Mouse (Mus musculus) hindbrain, embryonic 11.5 days (tissue): Measurements from ENCODE around the gene Vinac1. TPM values are rescaled to one million over a fixed set of nuclear protein-coding genes. Genes with fewer than 3 reads are reported as not detected.
A peak's percentile ranks its signal among the peaks of the same experiment; 100 is the strongest.

Source experiments
- ATAC-seq: fragments of 200-750 bp; cut with Nextera tagmentation; 2 replicates; pipeline ENCODE4 v1.8.0; 2017; ENCODE audit warnings: mild to moderate bottlenecking, moderate TSS enrichment, moderate library complexity; ENCODE audit not compliant: low FRiP score
- DNase-seq: peaks from one replicate; pipeline ENCODE4 v3.0.0-alpha.2; 2015; ENCODE audit warnings: low spot score
- H3K27ac ChIP-seq: fragments of 300-500 bp; sonication (generic); 2 replicates; pipeline ENCODE4 v1.5.1; 2014; ENCODE audit warnings: mild to moderate bottlenecking, low read depth, low read length
- H3K27me3 ChIP-seq: fragments of 300-500 bp; sonication (generic); 2 replicates; pipeline ENCODE4 v1.6.1; 2014; ENCODE audit warnings: mild to moderate bottlenecking, low read length, moderate library complexity, mixed read lengths; ENCODE audit not compliant: control insufficient read depth, insufficient read depth
- H3K36me3 ChIP-seq: fragments of 300-500 bp; sonication (generic); 2 replicates; pipeline ENCODE4 v1.6.1; 2014; ENCODE audit warnings: mild to moderate bottlenecking, low read length, moderate library complexity, mixed read lengths; ENCODE audit not compliant: control insufficient read depth, insufficient read depth
- H3K4me1 ChIP-seq: fragments of 300-500 bp; sonication (generic); replicated peaks from 2 replicates; pipeline ENCODE4 v1.6.1; 2014; ENCODE audit warnings: low read length, mixed read lengths; ENCODE audit not compliant: control insufficient read depth, insufficient read depth
- H3K4me2 ChIP-seq: fragments of 300-500 bp; sonication (generic); replicated peaks from 2 replicates; pipeline ENCODE4 v1.6.1; 2014; ENCODE audit warnings: mild to moderate bottlenecking, low read depth, low read length
- H3K4me3 ChIP-seq: fragments of 300-500 bp; sonication (generic); 2 replicates; pipeline ENCODE4 v1.5.1; 2014; ENCODE audit warnings: low read depth, low read length
- H3K9ac ChIP-seq: fragments of 300-500 bp; sonication (generic); 2 replicates; pipeline ENCODE4 v1.6.1; 2014; ENCODE audit warnings: low read depth, low read length
- H3K9me3 ChIP-seq: fragments of 300-500 bp; sonication (generic); 2 replicates; pipeline ENCODE4 v1.6.1; 2016; ENCODE audit warnings: low read length; ENCODE audit not compliant: control insufficient read depth
- WGBS: fragments of 180-500 bp; shearing (Covaris S2); extraction: QIAGEN DNeasy Blood & Tissue Kit; methylation state at CpG from one replicate; pipeline ENCODE4 v1.1.7; 2014; 5-methylcytosine and 5-hydroxymethylcytosine counted together
- polyA plus RNA-seq: library from polyadenylated mRNA; unstranded; fragments of >200 nt; fragmentation: Nextera tagmentation; extraction: Ambion mirVana; gene quantifications from 2 replicates; pipeline ENCODE4 v1.2.1, GENCODE M21; 2014

Gene Vinac1
- polyA plus RNA-seq, 1 experiment from 2014 or later: 0.12 TPM

DNA sequence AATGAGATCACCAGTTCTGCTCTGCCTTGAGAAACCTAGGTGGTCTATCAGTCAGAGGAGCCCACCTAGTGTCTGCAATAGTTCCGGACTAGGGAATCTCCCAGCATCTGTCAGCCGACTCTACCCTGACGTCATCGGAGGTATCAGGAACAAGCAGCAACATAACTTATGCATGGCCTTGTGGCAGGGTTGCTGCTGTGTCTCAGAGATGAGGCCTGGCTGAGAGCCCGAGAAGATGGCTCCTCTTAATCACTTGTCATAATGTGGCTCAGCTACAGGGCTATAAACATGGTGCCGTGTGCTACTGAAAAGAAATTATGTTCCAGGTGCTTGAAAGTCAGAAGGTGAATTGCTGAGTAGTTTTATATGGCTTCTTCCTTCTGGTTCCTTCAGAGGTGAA lies 7.8 kb upstream of the Vinac1 start:
- Histone ChIP-seq H3K9ac (no peak overlapping the region), H3K27me3 (no peaks in the 10 kb centered on the region), H3K9me3 (no peaks in the 10 kb centered on the region), H3K4me1 (no peaks in the 10 kb centered on the region), H3K4me2 (no peak overlapping the region), H3K36me3 (no peaks in the 10 kb centered on the region), H3K27ac (no peak overlapping the region), H3K4me3 (no peak overlapping the region)
- WGBS: 93% methylated on average over 6 of the region's 6 CpGs
- ATAC-seq (no peak), DNase-seq (no peak)

DNA sequence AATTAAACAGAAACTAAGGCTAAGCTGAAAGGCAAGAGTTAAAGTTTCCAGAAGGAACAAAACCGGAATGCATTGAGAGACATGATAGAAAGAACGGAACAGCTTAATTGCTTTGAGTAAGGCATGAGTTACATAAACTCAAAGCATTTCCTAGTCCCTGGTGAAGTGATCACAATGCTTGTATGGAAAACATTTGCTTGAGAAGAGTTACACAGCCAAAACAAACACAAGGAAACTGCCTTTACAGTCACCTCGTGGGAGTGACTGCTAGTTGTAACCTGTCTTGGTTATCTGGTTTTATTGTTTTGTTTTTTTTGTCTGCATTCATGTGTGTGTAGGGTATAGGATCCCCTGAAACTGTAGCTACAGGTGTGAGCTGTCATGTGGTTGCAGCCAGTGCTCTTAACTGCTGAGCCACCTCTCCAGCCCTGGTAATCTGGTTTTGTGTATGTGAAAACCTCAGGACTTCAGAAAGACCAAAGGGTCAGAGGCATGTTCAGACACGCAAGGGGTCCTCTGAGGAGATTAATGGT lies 4.5 kb upstream of the Vinac1 start:
- ATAC-seq: no peak
- Histone ChIP-seq H3K27me3 (no peaks in the 10 kb centered on the region), H3K9ac (no peak overlapping the region), H3K4me3 (no peak overlapping the region), H3K4me1 (no peaks in the 10 kb centered on the region), H3K4me2 (no peak overlapping the region), H3K9me3 (no peaks in the 10 kb centered on the region), H3K36me3 (no peaks in the 10 kb centered on the region), H3K27ac (no peak overlapping the region)
- no peak for DNase-seq
- 81% methylated on average over 4 of the region's 4 CpGs for WGBS

DNA sequence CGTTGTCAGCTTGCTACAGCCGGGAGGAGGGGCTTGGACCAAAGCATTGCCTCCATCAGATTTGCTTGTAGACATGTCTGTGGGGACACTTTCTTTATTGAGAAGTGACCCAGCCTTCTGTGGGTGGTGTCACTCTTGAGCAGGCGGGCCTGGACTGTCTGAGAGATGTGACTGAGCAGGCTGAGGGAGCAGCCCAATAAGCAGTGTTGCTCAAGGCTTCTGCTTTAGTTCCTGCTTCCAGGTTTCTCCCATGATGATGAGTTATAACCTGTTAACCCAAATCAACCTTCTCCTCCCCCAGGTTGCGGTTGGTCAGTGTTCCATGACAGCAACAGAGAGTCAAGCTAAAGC lies 1.2 kb downstream of the Vinac1 start:
- H3K36me3 ChIP-seq: no peaks in the 10 kb centered on the region
- no peaks in the 10 kb centered on the region for H3K9me3 ChIP-seq
- H3K9ac ChIP-seq: no peak overlapping the region
- H3K4me1 ChIP-seq: no peaks in the 10 kb centered on the region
- ATAC-seq: no peak
- no peak overlapping the region for H3K4me3 ChIP-seq
- no peaks in the 10 kb centered on the region for H3K27me3 ChIP-seq
- DNase-seq: no peak
- H3K27ac ChIP-seq: no peak overlapping the region
- no peak overlapping the region for H3K4me2 ChIP-seq
- 89% methylated on average over 4 of the region's 4 CpGs for WGBS

DNA sequence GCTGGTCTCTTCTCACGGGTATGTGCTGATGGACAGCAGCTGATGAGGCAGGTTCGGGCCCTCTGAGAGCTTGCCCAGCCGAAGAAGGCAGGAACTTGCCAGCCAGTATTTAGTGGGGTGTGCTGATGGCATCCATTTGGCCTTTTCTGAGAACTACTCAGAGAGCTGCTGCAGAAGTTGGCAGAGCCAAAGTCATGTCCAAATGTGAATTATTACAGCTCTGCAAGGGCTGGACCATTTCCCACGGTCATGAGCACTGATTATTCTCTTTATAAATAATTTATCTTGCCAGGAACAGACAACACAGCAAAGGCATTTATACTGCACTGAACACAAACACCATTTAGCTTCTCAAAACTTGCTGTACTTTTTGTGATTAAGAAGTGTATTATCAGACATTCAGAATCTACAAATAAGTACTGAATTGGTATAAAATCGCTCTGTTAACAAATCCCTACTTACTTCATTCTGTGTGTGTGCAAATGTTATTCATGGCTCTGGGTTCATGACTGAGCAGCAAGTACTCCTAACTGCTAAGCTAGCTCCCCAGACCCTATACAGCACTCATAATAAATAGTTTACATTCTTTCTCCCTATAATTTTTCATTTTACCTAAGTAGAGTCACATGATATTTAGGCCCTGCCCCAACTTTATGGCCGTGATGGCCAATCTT lies 1.7 kb downstream of the Vinac1 start:
- Histone ChIP-seq H3K27me3 (no peaks in the 10 kb centered on the region), H3K4me3 (no peak overlapping the region), H3K4me2 (no peak overlapping the region), H3K36me3 (no peaks in the 10 kb centered on the region), H3K9ac (no peak overlapping the region), H3K4me1 (no peaks in the 10 kb centered on the region), H3K9me3 (no peaks in the 10 kb centered on the region), H3K27ac (no peak overlapping the region)
- ATAC-seq: no peak
- 72% methylated on average over 6 of the region's 6 CpGs for WGBS
- no peak for DNase-seq

DNA sequence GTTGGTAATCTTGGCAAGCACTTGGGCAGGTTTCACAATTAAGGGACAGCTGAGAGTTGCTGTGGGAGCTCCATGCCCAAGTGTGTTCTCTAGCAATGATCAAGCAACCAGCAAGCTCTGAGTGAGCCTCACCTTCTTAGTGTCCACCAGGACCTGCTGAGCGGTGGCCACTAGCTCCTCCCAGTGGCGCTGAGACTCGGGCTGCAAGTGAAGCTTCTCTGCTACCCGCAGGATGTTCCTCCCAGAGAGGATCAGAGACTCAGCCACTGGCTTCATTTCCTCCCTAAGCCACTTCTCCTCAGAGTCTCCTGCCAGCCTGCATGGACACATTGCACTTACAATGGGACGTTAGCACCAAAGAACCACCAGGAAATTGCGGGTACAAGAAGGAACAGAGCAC lies 7.4 kb downstream of the Vinac1 start:
- Histone ChIP-seq H3K9ac (no peak overlapping the region), H3K27ac (no peak overlapping the region), H3K4me3 (no peak overlapping the region), H3K9me3 (no peaks in the 10 kb centered on the region), H3K4me1 (peaks cover 4% of the 10 kb centered on the region; the same call in 1 of the 2 replicates), H3K4me2 (no peak overlapping the region), H3K36me3 (no peaks in the 10 kb centered on the region), H3K27me3 (peaks cover 23% of the 10 kb centered on the region)
- WGBS: 32% methylated on average over 6 of the region's 6 CpGs
- ATAC-seq (no peak), DNase-seq (no peak)

DNA sequence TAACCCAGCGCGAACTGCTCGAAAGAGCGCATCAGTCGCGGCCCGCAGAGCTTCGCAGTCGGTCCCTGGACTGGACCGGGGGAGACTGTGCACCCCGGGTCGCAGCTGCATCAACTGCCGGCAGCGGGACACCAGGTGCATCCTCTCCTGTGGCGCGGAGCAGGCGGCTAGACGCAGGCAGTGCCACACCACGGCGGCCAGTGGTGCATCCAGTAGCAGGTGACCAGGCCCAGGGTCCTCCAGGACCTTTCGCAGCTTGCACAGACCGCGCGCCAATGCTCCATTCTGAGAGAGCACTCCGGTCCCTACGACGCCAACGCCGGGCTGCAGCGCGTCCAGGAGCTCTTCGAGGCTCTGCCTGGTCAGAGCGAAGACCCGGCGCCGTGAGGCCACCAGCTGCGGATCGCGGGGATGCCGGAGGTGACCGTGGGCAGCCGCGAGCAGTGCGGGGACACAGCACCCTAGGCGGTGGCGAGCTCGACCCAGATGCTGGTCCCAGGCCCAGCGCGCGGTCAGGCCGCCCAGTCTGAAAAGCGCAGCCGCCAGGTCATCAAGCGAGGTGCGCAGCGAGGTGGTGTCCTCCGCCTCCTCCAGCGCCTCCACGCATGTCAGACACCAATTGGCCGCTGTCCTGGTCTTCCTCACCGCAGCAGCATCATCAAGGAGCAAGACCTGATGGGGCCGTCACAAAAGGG lies 8.9 kb downstream of the Vinac1 start:
- H3K27ac ChIP-seq: no peak overlapping the region
- peak overlapping the region; percentile 92 for H3K4me2 ChIP-seq
- H3K9ac ChIP-seq: peak overlapping the region; percentile 68
- H3K4me3 ChIP-seq: peak overlapping the region; percentile 48
- peaks cover 23% of the 10 kb centered on the region for H3K27me3 ChIP-seq
- ATAC-seq: peak; percentile 70
- H3K9me3 ChIP-seq: no peaks in the 10 kb centered on the region
- peaks cover 4% of the 10 kb centered on the region; the same call in 1 of the 2 replicates for H3K4me1 ChIP-seq
- no peaks in the 10 kb centered on the region for H3K36me3 ChIP-seq
- 2% methylated on average over 61 of the region's 62 CpGs for WGBS
- DNase-seq: peak; percentile 70

DNA sequence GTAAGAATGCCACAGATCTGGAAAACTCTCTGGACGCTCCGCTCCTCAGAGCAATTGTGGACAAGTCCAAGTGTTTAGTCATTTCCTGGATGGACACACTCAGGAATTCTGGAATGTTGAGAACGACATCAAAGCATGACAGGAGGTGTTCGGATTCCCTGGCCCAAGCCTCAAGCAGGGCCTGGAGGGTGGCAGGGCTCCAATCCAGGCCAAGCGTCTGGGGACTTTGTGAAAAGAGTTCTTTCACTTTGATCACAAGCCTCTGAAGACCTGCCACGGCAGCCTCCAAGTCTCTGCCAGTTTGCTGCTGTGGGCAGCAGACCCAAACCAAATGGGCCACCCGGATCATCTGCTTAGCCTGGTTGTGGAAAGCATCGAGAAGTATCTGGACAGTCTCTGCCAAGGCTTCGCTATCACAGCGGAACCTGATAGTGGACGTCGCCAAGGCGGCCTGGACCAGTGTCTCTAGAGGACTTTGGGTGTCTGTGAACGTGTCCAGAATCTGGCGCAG lies 9.5 kb downstream of the Vinac1 start:
- H3K4me3 ChIP-seq: peak overlapping the region; percentile 48
- DNase-seq (no peak), ATAC-seq (no peak)
- no peaks in the 10 kb centered on the region for H3K36me3 ChIP-seq
- H3K4me2 ChIP-seq: peak overlapping the region; percentile 92
- peak overlapping the region; percentile 68 for H3K9ac ChIP-seq
- no peak overlapping the region for H3K27ac ChIP-seq
- peaks cover 23% of the 10 kb centered on the region for H3K27me3 ChIP-seq
- WGBS: 34% methylated on average over 15 of the region's 15 CpGs
- H3K9me3 ChIP-seq: no peaks in the 10 kb centered on the region
- peaks cover 4% of the 10 kb centered on the region; the same call in 1 of the 2 replicates for H3K4me1 ChIP-seq

DNA sequence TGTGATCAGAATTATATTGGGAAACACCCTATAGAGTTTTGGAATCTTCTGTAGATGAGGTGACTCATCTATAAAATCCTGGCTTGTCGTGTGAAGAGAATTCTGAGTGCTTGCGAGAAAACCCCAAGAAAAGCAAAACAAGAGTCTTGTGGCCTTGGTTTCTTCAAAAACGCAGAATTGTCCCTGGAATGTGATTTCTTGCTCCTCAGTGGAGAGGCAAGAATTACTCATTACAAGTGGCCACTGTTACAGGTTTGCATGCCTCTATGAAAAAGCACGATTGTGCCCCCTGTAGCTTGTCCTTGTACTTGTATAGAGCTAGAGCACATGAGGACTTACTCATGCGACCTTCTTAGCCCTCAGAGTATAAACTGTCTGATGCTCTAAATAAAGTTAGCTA lies 12.6 kb downstream of the Vinac1 start:
- Histone ChIP-seq H3K36me3 (no peaks in the 10 kb centered on the region), H3K4me3 (no peak overlapping the region), H3K4me2 (no peak overlapping the region), H3K27ac (no peak overlapping the region), H3K9me3 (no peaks in the 10 kb centered on the region), H3K4me1 (peaks cover 4% of the 10 kb centered on the region; the same call in 1 of the 2 replicates), H3K9ac (no peak overlapping the region), H3K27me3 (peaks cover 23% of the 10 kb centered on the region)
- DNase-seq (no peak), ATAC-seq (no peak)
- 85% methylated on average over 5 of the region's 5 CpGs for WGBS

DNA sequence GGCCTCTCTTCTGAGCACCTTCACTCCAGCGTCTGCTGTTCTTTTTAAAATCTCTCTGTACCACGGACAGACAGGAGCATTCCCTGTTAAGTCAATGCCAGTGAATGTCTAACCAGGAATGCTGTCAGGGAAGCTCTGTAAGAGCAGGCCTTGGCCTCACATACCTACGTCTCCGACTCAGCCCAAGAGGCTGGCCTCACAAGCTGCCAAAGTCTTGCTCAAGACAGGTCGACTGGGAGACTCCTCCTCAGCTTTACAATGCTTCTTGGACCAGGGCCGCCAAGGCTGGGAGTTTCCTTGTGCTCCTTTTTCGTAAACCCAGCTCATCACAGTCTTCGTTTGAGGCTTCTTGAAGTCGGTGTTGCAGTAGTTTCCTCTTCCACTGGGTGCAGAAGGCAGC lies 23.2 kb downstream of the Vinac1 start:
- no peak overlapping the region for H3K4me3 ChIP-seq
- H3K27ac ChIP-seq: no peak overlapping the region
- no peaks in the 10 kb centered on the region for H3K27me3 ChIP-seq
- 80% methylated on average over 9 of the region's 9 CpGs for WGBS
- ATAC-seq (no peak), DNase-seq (no peak)
- H3K4me1 ChIP-seq: no peaks in the 10 kb centered on the region
- no peak overlapping the region for H3K9ac ChIP-seq
- no peaks in the 10 kb centered on the region for H3K36me3 ChIP-seq
- H3K9me3 ChIP-seq: no peaks in the 10 kb centered on the region
- no peak overlapping the region for H3K4me2 ChIP-seq
